Mouse (Mus musculus) lung, adult 2 months (tissue): ENCODE measurements around the gene Tex52.

Source experiments
- CTCF ChIP-seq: fragments of 200-500 bp; IDR thresholded peaks from 2 replicates; pipeline ENCODE4 v1.5.1; 2011; ENCODE audit warnings: mild to moderate bottlenecking, low read length, control low read depth; ENCODE audit not compliant: insufficient read depth
- POLR2A ChIP-seq: fragments of 200-500 bp; IDR thresholded peaks from 2 replicates; pipeline ENCODE4 v1.6.1; 2011; ENCODE audit warnings: low read depth, mild to moderate bottlenecking, control low read depth, low read length, borderline replicate concordance; ENCODE audit errors: extremely low read depth

DNA sequence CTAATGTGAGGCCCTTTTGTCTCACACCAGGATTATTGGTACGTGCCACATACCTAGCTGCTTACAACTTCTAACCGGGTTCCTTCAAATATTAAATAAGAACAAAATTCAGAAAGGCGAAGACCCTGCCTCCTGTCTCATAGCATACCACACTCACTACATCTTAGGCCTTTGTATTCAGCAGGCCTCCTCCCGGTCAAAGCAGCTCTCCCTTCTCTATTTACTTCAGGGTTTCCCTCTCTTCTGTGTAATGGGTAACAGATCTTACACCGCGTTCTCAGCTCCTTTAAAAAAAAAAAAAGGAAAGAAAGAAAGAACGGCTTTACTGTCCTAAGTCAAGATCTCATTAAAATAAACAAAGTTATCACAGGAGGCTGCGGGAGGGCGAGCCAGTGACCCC, 13.4 kb upstream of the Tex52 start:
- no peak for TF ChIP-seq POLR2A
- no peak for TF ChIP-seq CTCF
